Mouse (Mus musculus) ES-E14 (cell line): ENCODE data around the gene Abcc3. TPM values are rescaled to one million over a fixed set of nuclear protein-coding genes. Genes with fewer than 3 reads are reported as not detected.

Experiments
- DNase-seq: peaks from one replicate; pipeline ENCODE4 v3.0.0-alpha.2; 2013; ENCODE audit warnings: low read depth, low spot score
- H3K27ac ChIP-seq: 2 replicates; pipeline ENCODE4 v1.5.1; 2012; ENCODE audit warnings: low read depth, mild to moderate bottlenecking, low read length, moderate library complexity, mixed read lengths; ENCODE audit not compliant: poor library complexity, insufficient read depth, severe bottlenecking
- H3K36me3 ChIP-seq: 2 replicates; pipeline ENCODE4 v1.6.1; 2012; ENCODE audit warnings: mild to moderate bottlenecking, low read length, moderate library complexity, mixed read lengths; ENCODE audit not compliant: control insufficient read depth, poor library complexity, insufficient read depth, severe bottlenecking
- H3K4me1 ChIP-seq, 2 experiments: fragments of 150-350 bp in 1 of 2; sonication (generic) in 1 of 2; 2 replicates each; pipeline ENCODE4 v1.6.1; 2012; ENCODE audit warnings: low read length in 2 of 2, mild to moderate bottlenecking in 1 of 2, mixed read lengths in 1 of 2; ENCODE audit not compliant: control insufficient read depth in 2 of 2, insufficient read depth in 2 of 2, poor library complexity in 1 of 2
- H3K4me3 ChIP-seq, 2 experiments: fragments of 150-350 bp in 1 of 2; sonication (generic) in 1 of 2; 2 replicates each; pipeline ENCODE4 v1.5.1; 2012; ENCODE audit warnings: low read length in 2 of 2, low read depth in 1 of 2, mild to moderate bottlenecking in 1 of 2, mixed read lengths in 1 of 2; ENCODE audit not compliant: insufficient read depth in 1 of 2, poor library complexity in 1 of 2, severe bottlenecking in 1 of 2
- H3K9ac ChIP-seq: 2 replicates; pipeline ENCODE4 v1.6.1; 2012; ENCODE audit warnings: low read depth, mild to moderate bottlenecking, low read length, mixed read lengths; ENCODE audit not compliant: poor library complexity, insufficient read depth, severe bottlenecking
- H3K9me3 ChIP-seq: fragments of 150-350 bp; sonication (generic); 2 replicates; pipeline ENCODE4 v1.6.1; 2012; ENCODE audit warnings: low read depth, mild to moderate bottlenecking, low read length; ENCODE audit not compliant: control insufficient read depth, insufficient read depth
- CHD2 ChIP-seq: IDR thresholded peaks from 2 replicates; pipeline ENCODE4 v1.6.1; 2014; ENCODE audit warnings: mild to moderate bottlenecking, low read depth, low read length, inconsistent platforms
- HCFC1 ChIP-seq: IDR thresholded peaks from 2 replicates; pipeline ENCODE4 v1.6.1; 2012; ENCODE audit warnings: low read length, inconsistent platforms, borderline replicate concordance; ENCODE audit not compliant: insufficient read depth
- MAFK ChIP-seq: IDR thresholded peaks from 2 replicates; pipeline ENCODE4 v1.6.1; 2014; ENCODE audit warnings: mild to moderate bottlenecking, low read depth, low read length, inconsistent platforms; ENCODE audit not compliant: insufficient read depth
- ZC3H11A ChIP-seq: IDR thresholded peaks from 2 replicates; pipeline ENCODE4 v1.6.1; 2012; ENCODE audit warnings: low read depth, mild to moderate bottlenecking, inconsistent platforms, low read length, borderline replicate concordance
- ZNF384 ChIP-seq: IDR thresholded peaks from 2 replicates; pipeline ENCODE4 v1.6.1; 2012; ENCODE audit warnings: low read depth, low read length, inconsistent platforms
- in situ Hi-C, 2 experiments: fragments of 600-800 bp; cut with MboI; formaldehyde crosslinking; loops; one replicate each; pipeline ENCODE4 v1.15.1; 2025; ENCODE audit warnings: low sequenced_read_pairs in 2 of 2, inconsistent platforms in 1 of 2; ENCODE audit not compliant: unreplicated experiment in 2 of 2
- total RNA-seq: library from RNA; depleted of rRNA; stranded (reverse); fragments of 300-350 nt; gene quantifications from 2 replicates; pipeline ENCODE4 v1.2.3, GENCODE M21; 2012

The Abcc3 gene
- total RNA-seq, 1 experiment = 1.5 TPM

GRCm38 (mm10) chr11:94347063-94347575, 45.7 kb downstream of the Abcc3 start:
- Histone ChIP-seq H3K36me3 (no peaks in the 10 kb centered on the region), H3K4me3 (no peak overlapping the region), H3K9ac (no peak overlapping the region), H3K9me3 (no peaks in the 10 kb centered on the region), H3K27ac (no peak overlapping the region), H3K4me1 (peaks cover 0 to 6% of the 10 kb centered on the region in 2 experiments; a peak in 1 of 4 replicates)
- in situ Hi-C loops = no loop called here
- DNase-seq = no peak
- TF ChIP-seq MAFK (no peak), ZC3H11A (no peak), CHD2 (no peak), HCFC1 (no peak), ZNF384 (no peak)

- Histone ChIP-seq H3K9me3 (no peaks in the 10 kb centered on the region), H3K36me3 (no peaks in the 10 kb centered on the region), H3K9ac (no peak overlapping the region), H3K4me1 (peaks cover 0 to 1% of the 10 kb centered on the region in 2 experiments; a peak in 1 of 4 replicates), H3K27ac (no peak overlapping the region), H3K4me3 (no peak overlapping the region)
- in situ Hi-C loops = no loop called here
- DNase-seq = no peak
- TF ChIP-seq CHD2 (no peak), MAFK (no peak), HCFC1 (no peak), ZC3H11A (no peak), ZNF384 (no peak)
Measured at GRCm38 (mm10) chr11:94346611-94347010, 46.2 kb downstream of the Abcc3 start.

- Histone ChIP-seq H3K9ac (no peak overlapping the region), H3K27ac (no peak overlapping the region), H3K4me3 (no peak overlapping the region), H3K4me1 (peaks cover 0 to under 1% of the 10 kb centered on the region in 2 experiments; a peak in 1 of 4 replicates), H3K36me3 (no peaks in the 10 kb centered on the region), H3K9me3 (no peaks in the 10 kb centered on the region)
- no peak for TF ChIP-seq HCFC1
- no peak for TF ChIP-seq ZC3H11A
- TF ChIP-seq ZNF384 = no peak
- no peak for TF ChIP-seq MAFK
- no peak for TF ChIP-seq CHD2
- in situ Hi-C loops = no loop called here
- DNase-seq = no peak
Measured at GRCm38 (mm10) chr11:94345926-94346325, 46.9 kb downstream of the Abcc3 start.

GRCm38 (mm10) chr11:94344470-94344869, 48.3 kb downstream of the Abcc3 start:
- H3K9me3 ChIP-seq = no peaks in the 10 kb centered on the region
- no peak for DNase-seq
- H3K36me3 ChIP-seq = peaks cover 4% of the 10 kb centered on the region; the same call in 1 of the 2 replicates
- no peak overlapping the region for H3K9ac ChIP-seq
- TF ChIP-seq ZNF384 = no peak
- no peak for TF ChIP-seq MAFK
- no peak for TF ChIP-seq CHD2
- TF ChIP-seq HCFC1 = no peak
- TF ChIP-seq ZC3H11A = no peak
- H3K27ac ChIP-seq = no peak overlapping the region
- in situ Hi-C loops = no loop called here
- no peak overlapping the region for H3K4me3 ChIP-seq
- peaks cover 0 to 2% of the 10 kb centered on the region in 2 experiments; a peak in 1 of 4 replicates for H3K4me1 ChIP-seq

GRCm38 (mm10) chr11:94343955-94344358, 48.8 kb downstream of the Abcc3 start:
- Histone ChIP-seq H3K36me3 (peaks cover 4% of the 10 kb centered on the region; the same call in 1 of the 2 replicates), H3K9ac (no peak overlapping the region), H3K4me1 (peaks cover 0 to 2% of the 10 kb centered on the region in 2 experiments; a peak in 1 of 4 replicates), H3K4me3 (no peak overlapping the region), H3K27ac (no peak overlapping the region), H3K9me3 (no peaks in the 10 kb centered on the region)
- no peak for DNase-seq
- in situ Hi-C loops = no loop called here
- TF ChIP-seq ZC3H11A = no peak
- no peak for TF ChIP-seq CHD2
- no peak for TF ChIP-seq ZNF384
- TF ChIP-seq HCFC1 = no peak
- no peak for TF ChIP-seq MAFK
